Comparison of ENCODE assay signal across 8 mouse cellular contexts in genomic region chr11:67080168-67080567, GRCm38 (mm10). TPM values are rescaled to one million over a fixed set of nuclear protein-coding genes. Genes with fewer than 3 reads are reported as not detected.
A peak's percentile ranks its signal among the peaks of the same experiment; 100 is the strongest.
DNase-seq lines count a peak whose midpoint lies in the region; ATAC-seq lines count a peak whose summit lies in the region.

No protein-coding gene starts in this region.

- peaks cover 23% of the 10 kb centered on the region for H3K27me3 ChIP-seq in heart, embryonic 16.5 days (ENCODE audit: control insufficient read depth, insufficient read depth, low read length)

- ATAC-seq in heart, embryonic 16.5 days (replicated peaks; ENCODE audit: extremely low read depth, insufficient read depth, low FRiP score), result peak; percentile 42

- no peak overlapping the region for H3K27ac ChIP-seq in heart, embryonic 16.5 days (ENCODE audit: low read length)

- DNase-seq in heart, adult 18-20 months, result peak; percentile 60 to 74
- no peak for DNase-seq in heart, postnatal 25 days (ENCODE audit: low spot score)
- DNase-seq in R1 (ENCODE audit: low read depth, low spot score), result peak; percentile 92
- DNase-seq in cerebellum, adult 9-11 months, result peak; percentile 52
- peak; percentile 47 to 80 for DNase-seq in kidney, postnatal 36 days
- DNase-seq in lung, postnatal 10 days, result peak; percentile 78
- DNase-seq in retina, postnatal 1 day, result peak; percentile 85

- H3K36me3 ChIP-seq in heart, embryonic 16.5 days (ENCODE audit: control insufficient read depth, insufficient read depth), result no peaks in the 10 kb centered on the region

- WGBS in heart, embryonic 16.5 days, result 7% methylated on average over 3 of the region's 3 CpGs

- intact Hi-C loops in heart, postnatal 25 days (cut with DNase I), result no loop called here

- H3K4me1 ChIP-seq in heart, embryonic 16.5 days (ENCODE audit: control insufficient read depth, insufficient read depth, low read length), result no peaks in the 10 kb centered on the region

- no peak overlapping the region for H3K9ac ChIP-seq in heart, embryonic 16.5 days (ENCODE audit: low read length)

- H3K4me2 ChIP-seq in heart, embryonic 16.5 days (ENCODE audit: low read depth, low read length), result no peak overlapping the region

- H3K9me3 ChIP-seq in heart, embryonic 16.5 days (replicated peaks; ENCODE audit: control insufficient read depth, low read length), result no peaks in the 10 kb centered on the region

- H3K4me3 ChIP-seq in heart, embryonic 16.5 days (ENCODE audit: low read length), result no peak overlapping the region

RNA-seq across cellular contexts. Expression of gene Myh3, which starts 2.1 kb away (rescaled TPM):
- under 1 TPM in 1 of 2 experiments, not detected in 1; 0.08 TPM for total RNA-seq in heart, adult 18-20 months (2021)
- not detected for total RNA-seq in heart, postnatal 25 days (2021)
- polyA plus RNA-seq in heart, embryonic 16.5 days (2015; fragmentation: Nextera tagmentation; extraction: Ambion mirVana), result 1.5 and 4.5 TPM in 2 replicates

RNA-seq across cellular contexts. Expression of gene Sco1, which starts 27.7 kb away (rescaled TPM):
- 10 to 100 TPM; 21.5 to 22.6 TPM for total RNA-seq in heart, adult 18-20 months (2021)
- total RNA-seq in heart, postnatal 25 days (2021), result 10 to 100 TPM; 19.0 to 19.5 TPM
- polyA plus RNA-seq in heart, embryonic 16.5 days (2015; fragmentation: Nextera tagmentation; extraction: Ambion mirVana), result 18.6 and 18.8 TPM in 2 replicates

RNA-seq across cellular contexts. Expression of gene Adprm, which starts 27.8 kb away (rescaled TPM):
- 10 to 100 TPM; 12.0 to 12.4 TPM for total RNA-seq in heart, adult 18-20 months (2021)
- total RNA-seq in heart, postnatal 25 days (2021), result 10 to 100 TPM; 13.3 to 14.5 TPM
- 19.9 and 22.8 TPM in 2 replicates for polyA plus RNA-seq in heart, embryonic 16.5 days (2015; fragmentation: Nextera tagmentation; extraction: Ambion mirVana)

RNA-seq across cellular contexts. Expression of gene Tmem220, which starts 55.2 kb away (rescaled TPM):
- total RNA-seq in heart, adult 18-20 months (2021), result 1 to 10 TPM; 2.0 to 2.7 TPM
- 1 to 10 TPM; 1.4 to 1.5 TPM for total RNA-seq in heart, postnatal 25 days (2021)
- polyA plus RNA-seq in heart, embryonic 16.5 days (2015; fragmentation: Nextera tagmentation; extraction: Ambion mirVana), result 1.1 and 1.5 TPM in 2 replicates
